Mouse (Mus musculus) kidney, postnatal 0 days (tissue): Measurements from ENCODE around the gene Gm37240. TPM values are rescaled to one million over a fixed set of nuclear protein-coding genes. Genes with fewer than 3 reads are reported as not detected.

Experiments
- ATAC-seq: fragments of 200-750 bp; cut with Nextera tagmentation; replicated peaks from 2 replicates; pipeline ENCODE4 v1.8.0; 2017; ENCODE audit warnings: low read depth, moderate number of reproducible peaks, moderate TSS enrichment, moderate library complexity; ENCODE audit not compliant: low FRiP score
- DNase-seq: peaks from one replicate; pipeline ENCODE4 v3.0.0-alpha.2; 2016; ENCODE audit warnings: low spot score
- H3K27ac ChIP-seq: fragments of 300-500 bp; sonication (generic); 2 replicates; pipeline ENCODE4 v1.5.1; 2014; ENCODE audit warnings: mild to moderate bottlenecking
- H3K27me3 ChIP-seq: fragments of 300-500 bp; sonication (generic); 2 replicates; pipeline ENCODE4 v1.6.1; 2014; ENCODE audit warnings: low read length, mixed read lengths; ENCODE audit not compliant: insufficient read depth
- H3K36me3 ChIP-seq: fragments of 300-500 bp; sonication (generic); 2 replicates; pipeline ENCODE4 v1.6.1; 2014; ENCODE audit warnings: low read length, mixed read lengths; ENCODE audit not compliant: insufficient read depth
- H3K4me1 ChIP-seq: fragments of 300-500 bp; sonication (generic); replicated peaks from 2 replicates; pipeline ENCODE4 v1.6.1; 2014; ENCODE audit warnings: antibody characterized with exemption, low read length, mixed read lengths; ENCODE audit not compliant: insufficient read depth
- H3K4me2 ChIP-seq: fragments of 300-500 bp; sonication (generic); 2 replicates; pipeline ENCODE4 v1.6.1; 2014; ENCODE audit warnings: mild to moderate bottlenecking, low read length, moderate library complexity, mixed read lengths
- H3K4me3 ChIP-seq: fragments of 300-500 bp; sonication (generic); replicated peaks from 2 replicates; pipeline ENCODE4 v1.5.1; 2014; ENCODE audit warnings: low read depth, low read length
- H3K9ac ChIP-seq: fragments of 300-500 bp; sonication (generic); 2 replicates; pipeline ENCODE4 v1.6.1; 2014; ENCODE audit warnings: low read depth, low read length
- H3K9me3 ChIP-seq: fragments of 300-500 bp; sonication (generic); replicated peaks from 2 replicates; pipeline ENCODE4 v1.6.1; 2016; ENCODE audit warnings: low read length, inconsistent platforms, mixed read lengths
- CTCF ChIP-seq: IDR thresholded peaks from 2 replicates; pipeline ENCODE4 v1.5.1; 2016; ENCODE audit warnings: antibody characterized with exemption, low read depth, mild to moderate bottlenecking, moderate library complexity
- WGBS: fragments of 180-500 bp; shearing (Covaris S2); extraction: QIAGEN DNeasy Blood & Tissue Kit; methylation state at CpG from one replicate; pipeline ENCODE4 v1.1.7; 2014; 5-methylcytosine and 5-hydroxymethylcytosine counted together
- polyA plus RNA-seq: library from polyadenylated mRNA; unstranded; fragments of >200 nt; fragmentation: Nextera tagmentation; extraction: Ambion mirVana; gene quantifications from 2 replicates; pipeline ENCODE4 v1.2.1, GENCODE M21; 2015

Gene Gm37240
- polyA plus RNA-seq, 1 experiment from 2014 or later = 10.8 TPM

DNA sequence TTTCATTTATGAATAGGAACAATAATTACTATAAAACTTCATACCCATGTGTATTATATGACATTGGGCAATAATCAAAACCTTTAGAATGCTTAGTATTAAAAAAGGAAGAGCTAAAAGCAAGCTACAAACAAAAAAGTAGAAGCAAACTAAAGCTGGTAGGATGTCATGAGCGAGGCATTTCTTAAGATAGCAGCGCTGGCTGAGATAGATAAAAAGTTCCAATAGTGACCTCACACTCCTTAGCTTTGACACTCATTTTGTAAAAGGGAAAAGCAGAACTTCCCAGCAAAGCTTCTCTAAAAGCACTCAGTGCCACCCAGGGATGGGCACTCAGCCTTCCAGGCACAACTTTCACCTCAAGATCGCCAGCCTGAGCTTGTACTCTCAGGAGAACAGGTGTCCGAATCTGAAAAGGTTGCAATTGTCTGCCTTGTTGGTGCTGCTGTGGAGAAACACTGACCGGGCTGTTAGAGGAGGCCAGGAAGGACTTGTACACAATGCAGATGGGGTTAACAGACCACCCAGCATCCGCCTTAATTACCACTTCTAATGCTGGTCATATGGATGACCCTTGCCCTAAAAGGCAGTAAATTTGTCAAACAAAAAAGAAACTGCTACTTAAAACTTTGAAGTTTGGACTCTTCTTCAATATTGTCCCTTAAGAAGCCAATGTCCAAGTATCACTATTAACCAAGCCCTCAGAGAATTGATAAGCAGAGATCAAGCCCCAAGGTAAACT lies 1374.4 kb downstream of the Gm37240 start:
- Histone ChIP-seq H3K4me1 (no peaks in the 10 kb centered on the region), H3K9ac (no peak overlapping the region), H3K4me3 (no peak overlapping the region), H3K27me3 (no peaks in the 10 kb centered on the region), H3K27ac (no peak overlapping the region), H3K36me3 (0 out of 2 replicates have a peak, but pooled peaks cover 3% of the 10 kb centered on the region), H3K4me2 (no peak overlapping the region), H3K9me3 (no peaks in the 10 kb centered on the region)
- ATAC-seq = no peak
- no peak for TF ChIP-seq CTCF
- WGBS = 62% methylated on average over 6 of the region's 6 CpGs
- no peak for DNase-seq

DNA sequence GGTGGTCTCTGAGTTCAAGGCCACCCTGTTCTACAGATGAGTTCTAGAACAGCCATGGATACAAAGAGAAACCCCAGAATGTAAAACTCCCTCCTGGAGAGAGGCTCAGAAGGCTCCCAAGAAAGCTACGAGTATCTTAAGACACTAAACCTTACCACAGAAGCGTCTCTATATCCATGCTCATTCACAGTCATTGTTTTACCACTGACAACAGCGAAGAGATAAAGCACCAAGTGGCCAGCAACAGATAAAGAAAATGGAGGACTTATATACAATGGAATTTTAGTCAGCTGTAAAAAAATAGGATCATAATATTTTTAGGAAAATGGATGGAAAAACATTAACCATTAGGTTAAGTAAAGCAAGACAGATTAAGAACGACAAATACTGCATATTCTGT lies 1382.1 kb downstream of the Gm37240 start:
- Histone ChIP-seq H3K36me3 (0 out of 2 replicates have a peak, but pooled peaks cover 3% of the 10 kb centered on the region), H3K4me3 (no peak overlapping the region), H3K27ac (no peak overlapping the region), H3K4me1 (no peaks in the 10 kb centered on the region), H3K9ac (no peak overlapping the region), H3K4me2 (no peak overlapping the region), H3K27me3 (no peaks in the 10 kb centered on the region), H3K9me3 (no peaks in the 10 kb centered on the region)
- TF ChIP-seq CTCF = no peak
- DNase-seq (no peak), ATAC-seq (no peak)
- 92% methylated on average over 4 of the region's 4 CpGs for WGBS

DNA sequence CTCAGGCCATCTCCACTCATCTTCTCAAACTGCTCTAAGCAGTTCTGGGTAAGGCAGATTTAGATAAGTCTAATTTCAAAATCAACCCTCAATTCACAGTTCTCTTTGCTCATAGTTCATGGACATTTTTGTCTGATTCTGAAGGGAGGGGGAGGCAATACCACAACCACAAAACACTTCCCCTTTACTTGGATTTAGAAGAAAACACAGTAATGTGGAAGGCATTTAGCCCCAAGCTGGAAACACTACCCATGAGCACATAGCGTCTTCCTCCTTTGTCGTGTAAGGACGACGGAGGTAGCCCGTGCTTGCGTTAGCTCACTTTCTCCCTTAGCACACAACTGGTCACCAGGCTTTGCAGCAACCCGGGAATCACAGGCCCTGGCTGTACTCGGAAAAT lies 1383.0 kb downstream of the Gm37240 start:
- no peak for ATAC-seq
- no peak for DNase-seq
- 0 out of 2 replicates have a peak, but pooled peaks cover 3% of the 10 kb centered on the region for H3K36me3 ChIP-seq
- 92% methylated on average over 8 of the region's 8 CpGs for WGBS
- H3K4me2 ChIP-seq = no peak overlapping the region
- no peaks in the 10 kb centered on the region for H3K27me3 ChIP-seq
- H3K9me3 ChIP-seq = no peaks in the 10 kb centered on the region
- H3K4me3 ChIP-seq = no peak overlapping the region
- H3K27ac ChIP-seq = no peak overlapping the region
- no peaks in the 10 kb centered on the region for H3K4me1 ChIP-seq
- H3K9ac ChIP-seq = no peak overlapping the region
- TF ChIP-seq CTCF = no peak

DNA sequence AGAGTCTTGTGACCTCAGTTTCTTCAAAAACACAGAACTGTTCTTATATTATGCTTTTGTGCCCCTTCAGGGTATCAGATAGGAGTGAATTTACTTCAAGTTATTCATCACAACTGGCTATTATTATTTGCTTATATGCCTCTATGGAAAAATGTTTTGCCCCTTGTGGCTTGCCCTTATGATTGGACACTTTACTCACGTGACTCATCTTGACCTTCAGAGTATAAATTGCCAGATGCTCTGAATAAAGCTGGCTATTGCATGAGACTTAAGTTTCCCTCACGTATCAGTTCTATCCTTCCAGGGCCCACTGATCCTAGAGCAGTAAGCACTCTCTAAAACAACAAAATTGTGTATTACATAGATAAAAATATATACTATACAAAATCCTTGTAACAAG lies 1385.2 kb downstream of the Gm37240 start:
- TF ChIP-seq CTCF = no peak
- H3K4me1 ChIP-seq = no peaks in the 10 kb centered on the region
- DNase-seq = no peak
- H3K36me3 ChIP-seq = no peaks in the 10 kb centered on the region
- no peak overlapping the region for H3K9ac ChIP-seq
- no peaks in the 10 kb centered on the region for H3K27me3 ChIP-seq
- H3K4me3 ChIP-seq = no peak overlapping the region
- no peak for ATAC-seq
- H3K4me2 ChIP-seq = no peak overlapping the region
- 53% methylated on average over 2 of the region's 2 CpGs for WGBS
- no peaks in the 10 kb centered on the region for H3K9me3 ChIP-seq
- no peak overlapping the region for H3K27ac ChIP-seq

DNA sequence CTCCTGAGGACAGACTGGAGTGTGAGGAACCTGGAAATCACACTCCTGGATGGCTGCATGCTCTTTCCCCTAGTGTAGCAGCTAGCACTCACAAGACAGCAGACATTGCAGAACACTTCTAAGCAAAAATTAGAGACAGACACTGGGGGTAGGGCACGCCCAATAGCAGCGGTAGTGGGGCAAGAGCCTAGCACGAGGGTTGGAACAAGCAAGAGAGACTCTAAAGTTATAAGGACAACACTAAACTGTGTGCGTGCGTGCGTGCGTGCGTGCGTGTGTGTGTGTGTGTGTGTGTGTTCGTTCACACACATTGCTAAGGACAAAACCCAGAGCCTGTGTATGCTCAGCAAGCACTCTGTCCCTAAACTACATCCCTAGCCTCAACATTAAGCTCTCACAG lies 1386.8 kb downstream of the Gm37240 start:
- Histone ChIP-seq H3K27ac (no peak overlapping the region), H3K4me3 (no peak overlapping the region), H3K9ac (no peak overlapping the region), H3K27me3 (no peaks in the 10 kb centered on the region), H3K9me3 (no peaks in the 10 kb centered on the region), H3K36me3 (no peaks in the 10 kb centered on the region; the same call in 1 of the 2 replicates), H3K4me2 (no peak overlapping the region), H3K4me1 (no peaks in the 10 kb centered on the region)
- DNase-seq (no peak), ATAC-seq (no peak)
- WGBS = 91% methylated on average over 10 of the region's 10 CpGs
- TF ChIP-seq CTCF = no peak

DNA sequence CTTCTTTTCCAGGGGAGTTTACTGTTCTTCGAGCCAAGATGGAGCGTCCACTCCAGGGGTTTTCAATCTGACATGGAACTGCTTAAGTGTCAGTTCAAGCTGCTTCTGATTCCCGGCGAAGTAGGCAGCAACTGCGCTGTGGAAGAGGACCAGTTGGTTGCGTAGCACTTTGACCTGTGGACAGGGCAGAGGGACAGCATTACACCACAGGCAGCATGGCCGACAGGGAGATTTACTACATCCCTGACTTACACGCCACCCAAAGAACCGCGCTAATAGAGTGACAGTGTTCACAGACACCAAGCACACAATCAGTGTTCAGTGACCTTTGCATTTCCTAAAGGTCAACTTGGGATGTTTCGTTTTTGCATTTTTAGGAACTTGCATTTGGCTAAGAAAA lies 1389.6 kb downstream of the Gm37240 start:
- Histone ChIP-seq H3K9ac (no peak overlapping the region), H3K27ac (no peak overlapping the region), H3K4me1 (no peaks in the 10 kb centered on the region), H3K4me3 (no peak overlapping the region), H3K27me3 (no peaks in the 10 kb centered on the region), H3K4me2 (no peak overlapping the region), H3K36me3 (no peaks in the 10 kb centered on the region; the same call in 1 of the 2 replicates), H3K9me3 (no peaks in the 10 kb centered on the region)
- DNase-seq (no peak), ATAC-seq (no peak; the same call in 1 of the 2 replicates)
- WGBS = 49% methylated on average over 11 of the region's 11 CpGs
- TF ChIP-seq CTCF = no peak
